In the genomic region with DNA sequence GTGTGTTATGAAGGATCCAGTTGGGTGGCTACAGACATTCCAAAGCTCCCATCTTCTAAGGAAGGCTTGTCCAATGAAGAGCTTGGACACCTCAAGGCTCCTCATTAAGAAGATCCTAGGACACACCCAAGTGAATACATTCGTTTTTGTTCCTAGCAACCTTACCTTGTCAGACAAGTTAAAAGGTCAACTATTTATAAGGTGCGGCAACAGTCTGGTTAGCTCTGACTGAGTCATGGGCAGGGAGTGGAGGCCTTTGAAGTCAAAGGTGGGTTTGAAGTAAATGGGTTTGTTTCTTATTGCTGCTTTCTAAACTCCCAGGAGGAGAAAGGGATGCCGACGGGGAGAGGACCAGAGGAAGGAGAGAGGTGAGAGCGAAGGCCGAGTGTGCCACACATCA, we compare ENCODE assay signal across 21 mouse cellular contexts.
DNase-seq lines count a peak whose midpoint lies in the region; ATAC-seq and TF ChIP-seq lines count a peak whose summit lies in the region.
"Had no signal": no experiment of that assay in that cellular context is flagged by ENCODE, and none has a peak within 500 bp of the region (broad histone marks: within the 10 kb centered on the region; RNA-seq: fewer than 3 reads in every experiment).

No protein-coding gene starts in this region.

- no peak overlapping the region for H3K4me2 ChIP-seq in lung, postnatal 0 days (replicated peaks; ENCODE audit: low read depth, low read length)
- no peak overlapping the region for H3K4me2 ChIP-seq in intestine, embryonic 15.5 days (replicated peaks)
- peak overlapping the region; percentile 28; the same call in 1 of the 2 replicates for H3K4me2 ChIP-seq in limb, embryonic 13.5 days (replicated peaks)
- no peak overlapping the region for H3K4me2 ChIP-seq in stomach, postnatal 0 days (replicated peaks; ENCODE audit: low read depth)
- H3K4me2 ChIP-seq: forebrain, embryonic 13.5 days; hindbrain, embryonic 13.5 days had no signal

- no peaks in the 10 kb centered on the region for H3K36me3 ChIP-seq in lung, postnatal 0 days (ENCODE audit: insufficient read depth, low read length)
- H3K36me3 ChIP-seq in intestine, embryonic 15.5 days, result no peaks in the 10 kb centered on the region
- H3K36me3 ChIP-seq in limb, embryonic 13.5 days, result no peaks in the 10 kb centered on the region
- no peaks in the 10 kb centered on the region for H3K36me3 ChIP-seq in stomach, postnatal 0 days (ENCODE audit: control insufficient read depth, insufficient read depth, low read length)
- H3K36me3 ChIP-seq: embryonic facial prominence, embryonic 10.5 days; hindbrain, embryonic 13.5 days had no signal

- WGBS in lung, postnatal 0 days, result 72% methylated on average over 6 of the region's 6 CpGs
- WGBS in intestine, embryonic 15.5 days, result 71% methylated on average over 6 of the region's 6 CpGs
- WGBS in limb, embryonic 13.5 days, result 39% methylated on average over 6 of the region's 6 CpGs
- WGBS in stomach, postnatal 0 days, result 58% methylated on average over 6 of the region's 6 CpGs

- 0 out of 2 replicates have a peak, but pooled peaks have one; percentile 12 for ATAC-seq in lung, postnatal 0 days
- ATAC-seq in intestine, embryonic 15.5 days, result peak; percentile 86
- no peak for ATAC-seq in limb, embryonic 13.5 days (ENCODE audit: low FRiP score, low read depth)
- ATAC-seq in stomach, postnatal 0 days (ENCODE audit: low FRiP score, low TSS enrichment), result peak; percentile 77
- ATAC-seq: forebrain, embryonic 13.5 days; hindbrain, postnatal 0 days; Patski had no signal

- H3K27ac ChIP-seq in lung, postnatal 0 days (ENCODE audit: low read length), result no peak overlapping the region
- H3K27ac ChIP-seq in intestine, embryonic 15.5 days, result no peak overlapping the region
- no peak overlapping the region for H3K27ac ChIP-seq in limb, embryonic 13.5 days
- H3K27ac ChIP-seq in stomach, postnatal 0 days (replicated peaks), result peak overlapping the region; percentile 67
- H3K27ac ChIP-seq: embryonic facial prominence, embryonic 10.5 days; forebrain, embryonic 13.5 days; gastrocnemius, adult 2 months; hindbrain, embryonic 13.5 days; hindbrain, postnatal 0 days had no signal

- no peak for DNase-seq in lung, postnatal 0 days (ENCODE audit: low spot score)
- no peak for DNase-seq in lung, adult 18-20 months
- peak; percentile 53 for DNase-seq in stomach, postnatal 0 days (ENCODE audit: low spot score)
- DNase-seq in adrenal gland, adult (ENCODE audit: inconsistent age in 2 of 2, low spot score in 1 of 2), result no peak
- DNase-seq in embryo, embryonic 9.5 days (ENCODE audit: extremely low spot score), result no peak
- DNase-seq: adrenal gland, postnatal 14 days; cerebellum, adult 11-12 months; cerebellum, adult 9-10 months; cerebellum, postnatal 25 days; gastrocnemius, adult 2 months; gastrocnemius, postnatal 25 days; heart, postnatal 10 days; heart, postnatal 4 days had no signal

- TF ChIP-seq EP300 in lung, postnatal 0 days (IDR thresholded peaks at IDR 0.05), result no peak
- TF ChIP-seq EP300 in stomach, postnatal 0 days (optimal IDR thresholded peaks at IDR 0.05), result no peak

- H3K9ac ChIP-seq in lung, postnatal 0 days (replicated peaks; ENCODE audit: low read depth), result no peak overlapping the region
- no peak overlapping the region for H3K9ac ChIP-seq in intestine, embryonic 15.5 days
- H3K9ac ChIP-seq in limb, embryonic 13.5 days, result no peak overlapping the region
- no peak overlapping the region for H3K9ac ChIP-seq in stomach, postnatal 0 days (ENCODE audit: low read length)
- H3K9ac ChIP-seq: forebrain, embryonic 13.5 days; hindbrain, embryonic 13.5 days had no signal

- H3K4me3 ChIP-seq in lung, postnatal 0 days (ENCODE audit: low read depth, low read length), result no peak overlapping the region
- no peak overlapping the region for H3K4me3 ChIP-seq in intestine, embryonic 15.5 days (replicated peaks)
- no peak overlapping the region for H3K4me3 ChIP-seq in limb, embryonic 13.5 days
- no peak overlapping the region for H3K4me3 ChIP-seq in stomach, postnatal 0 days (ENCODE audit: low read depth, low read length)
- H3K4me3 ChIP-seq: embryonic facial prominence, embryonic 10.5 days; forebrain, embryonic 13.5 days; gastrocnemius, adult 2 months; hindbrain, embryonic 13.5 days had no signal

- no peaks in the 10 kb centered on the region for H3K27me3 ChIP-seq in lung, postnatal 0 days (replicated peaks; ENCODE audit: insufficient read depth, low read length)
- H3K27me3 ChIP-seq in intestine, embryonic 15.5 days (replicated peaks), result no peaks in the 10 kb centered on the region
- H3K27me3 ChIP-seq in limb, embryonic 13.5 days, result 0 out of 2 replicates have a peak, but pooled peaks cover 4% of the 10 kb centered on the region
- no peaks in the 10 kb centered on the region for H3K27me3 ChIP-seq in stomach, postnatal 0 days (ENCODE audit: control insufficient read depth, insufficient read depth, low read length)
- H3K27me3 ChIP-seq: CH12.LX; forebrain, embryonic 13.5 days; hindbrain, embryonic 13.5 days; Patski had no signal

- TF ChIP-seq CTCF in lung, postnatal 0 days (IDR thresholded peaks at IDR 0.05), result no peak
- TF ChIP-seq CTCF in stomach, postnatal 0 days (IDR thresholded peaks at IDR 0.05; ENCODE audit: low read depth), result no peak

- no peaks in the 10 kb centered on the region for H3K4me1 ChIP-seq in lung, postnatal 0 days (ENCODE audit: insufficient read depth, low read depth, low read length)
- H3K4me1 ChIP-seq in intestine, embryonic 15.5 days (replicated peaks), result no peaks in the 10 kb centered on the region
- H3K4me1 ChIP-seq in limb, embryonic 13.5 days, result peaks cover 14% of the 10 kb centered on the region; the same call in 1 of the 2 replicates
- H3K4me1 ChIP-seq in stomach, postnatal 0 days (replicated peaks; ENCODE audit: control insufficient read depth, insufficient read depth), result no peaks in the 10 kb centered on the region

- no peaks in the 10 kb centered on the region for H3K9me3 ChIP-seq in lung, postnatal 0 days (ENCODE audit: low read length)
- no peaks in the 10 kb centered on the region for H3K9me3 ChIP-seq in intestine, embryonic 15.5 days
- no peaks in the 10 kb centered on the region for H3K9me3 ChIP-seq in limb, embryonic 13.5 days
- H3K9me3 ChIP-seq in stomach, postnatal 0 days (ENCODE audit: control insufficient read depth, low read length), result no peaks in the 10 kb centered on the region
- H3K9me3 ChIP-seq: embryonic facial prominence, embryonic 10.5 days; forebrain, embryonic 13.5 days; hindbrain, embryonic 13.5 days had no signal
